18 mouse cellular contexts compared by ENCODE assay signal in the genomic region with DNA sequence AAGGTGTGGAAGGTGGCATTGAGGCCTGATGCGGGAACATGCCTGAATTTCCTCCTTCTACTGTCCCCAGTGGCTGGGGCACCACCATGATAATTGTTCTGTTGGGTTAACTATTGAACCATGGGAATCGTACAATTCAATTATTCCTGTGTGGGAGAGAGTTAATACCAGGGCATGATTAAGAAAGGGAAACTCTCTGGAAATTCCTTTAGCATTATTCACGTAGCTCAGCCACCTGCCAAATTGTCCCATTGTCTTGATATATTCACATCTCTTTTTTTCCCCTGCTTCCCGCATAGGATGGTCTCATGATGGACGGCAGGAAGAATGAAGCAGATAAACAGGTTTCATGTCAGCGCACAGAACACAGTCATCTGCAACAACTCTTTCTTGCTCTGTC.
"Had no signal": no experiment of that assay in that cellular context is flagged by ENCODE, and none has a peak within 500 bp of the region (broad histone marks: within the 10 kb centered on the region; RNA-seq: fewer than 3 reads in every experiment).

No protein-coding gene starts in this region.

- DNase-seq: lung, adult 2 months; lung, postnatal 14 days; lung, postnatal 36 days; retina, postnatal 1 day; right cerebral cortex, adult 18-20 months; right cerebral cortex, postnatal 25 days; right cerebral cortex, postnatal 4 days; spleen, adult 18-20 months; thymus, adult 18-20 months; thymus, postnatal 14 days; thymus, postnatal 36 days had no signal

- H3K27ac ChIP-seq: lung, embryonic 15.5 days; macrophage; midbrain, embryonic 13.5 days; midbrain, embryonic 15.5 days; neural tube, embryonic 13.5 days; neural tube, embryonic 15.5 days had no signal

- H3K4me3 ChIP-seq: lung, embryonic 15.5 days; megakaryocyte, embryonic 14.5 days; midbrain, embryonic 13.5 days; midbrain, embryonic 15.5 days; neural tube, embryonic 13.5 days; neural tube, embryonic 15.5 days had no signal

- H3K4me1 ChIP-seq: lung, embryonic 15.5 days; midbrain, embryonic 15.5 days; neural tube, embryonic 13.5 days; neural tube, embryonic 15.5 days had no signal
